Mouse (Mus musculus) forebrain, embryonic 13.5 days (tissue): Measurements from ENCODE around the gene Fam184b. TPM values are rescaled to one million over a fixed set of nuclear protein-coding genes. Genes with fewer than 3 reads are reported as not detected.

Experiments
- ATAC-seq: fragments of 200-750 bp; cut with Nextera tagmentation; 2 replicates; pipeline ENCODE4 v1.8.0; 2017
- H3K27ac ChIP-seq: fragments of 300-500 bp; sonication (generic); 2 replicates; pipeline ENCODE4 v1.5.1; 2015; ENCODE audit warnings: inconsistent platforms, mild to moderate bottlenecking, moderate library complexity
- H3K27me3 ChIP-seq: fragments of 300-500 bp; sonication (generic); 2 replicates; pipeline ENCODE4 v1.6.1; 2015; ENCODE audit warnings: mild to moderate bottlenecking, inconsistent platforms
- H3K36me3 ChIP-seq: fragments of 300-500 bp; sonication (generic); 2 replicates; pipeline ENCODE4 v1.6.1; 2015; ENCODE audit warnings: mild to moderate bottlenecking, inconsistent platforms; ENCODE audit not compliant: poor library complexity, severe bottlenecking
- H3K4me1 ChIP-seq: fragments of 300-500 bp; sonication (generic); 2 replicates; pipeline ENCODE4 v1.6.1; 2015; ENCODE audit warnings: inconsistent platforms
- H3K4me2 ChIP-seq: fragments of 300-500 bp; sonication (generic); 2 replicates; pipeline ENCODE4 v1.6.1; 2015; ENCODE audit warnings: inconsistent platforms, mild to moderate bottlenecking, moderate library complexity
- H3K4me3 ChIP-seq: fragments of 300-500 bp; sonication (generic); 2 replicates; pipeline ENCODE4 v1.5.1; 2015; ENCODE audit warnings: mild to moderate bottlenecking, inconsistent platforms
- H3K9ac ChIP-seq: fragments of 300-500 bp; sonication (generic); 2 replicates; pipeline ENCODE4 v1.6.1; 2015; ENCODE audit warnings: mild to moderate bottlenecking, inconsistent platforms
- H3K9me3 ChIP-seq: fragments of 300-500 bp; sonication (generic); replicated peaks from 2 replicates; pipeline ENCODE4 v1.6.1; 2016; ENCODE audit warnings: inconsistent platforms
- WGBS: fragments of 180-500 bp; shearing (Covaris S2); methylation state at CpG from one replicate; pipeline ENCODE4 v1.1.7; 2015; 5-methylcytosine and 5-hydroxymethylcytosine counted together
- polyA plus RNA-seq: library from polyadenylated mRNA; unstranded; fragments of >200 nt; fragmentation: Nextera tagmentation; extraction: Ambion mirVana; gene quantifications from 2 replicates; pipeline ENCODE4 v1.2.1, GENCODE M21; 2015

The Fam184b gene
- polyA plus RNA-seq, 1 experiment from 2014 or later, result 3.2 TPM

DNA sequence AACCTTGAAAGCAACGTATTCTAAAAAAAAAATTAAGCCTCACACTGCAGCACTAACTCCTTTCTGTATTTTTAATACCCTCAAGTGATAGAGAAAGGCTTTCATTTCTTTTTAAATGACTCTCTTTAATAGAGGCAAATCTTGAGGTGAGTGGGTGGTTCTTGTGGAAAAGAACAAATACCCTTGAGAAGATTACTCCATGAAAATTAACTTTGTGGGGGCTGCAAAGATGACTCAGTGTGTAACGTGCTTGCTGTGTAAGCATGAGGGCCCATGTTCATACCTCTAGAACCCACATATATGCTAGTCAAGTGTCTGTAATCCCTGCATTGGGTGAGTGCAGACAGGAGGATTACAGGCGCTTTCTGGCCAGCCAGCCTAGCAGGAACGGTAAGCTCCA lies 49.3 kb downstream of the Fam184b start:
- Histone ChIP-seq H3K36me3 (no peaks in the 10 kb centered on the region), H3K27me3 (no peaks in the 10 kb centered on the region), H3K27ac (no peak overlapping the region), H3K9ac (no peak overlapping the region), H3K9me3 (peaks cover 6% of the 10 kb centered on the region; the same call in 1 of the 2 replicates), H3K4me2 (no peak overlapping the region), H3K4me1 (peaks cover 14% of the 10 kb centered on the region; the same call in 1 of the 2 replicates), H3K4me3 (no peak overlapping the region)
- 85% methylated on average over 4 of the region's 4 CpGs for WGBS
- ATAC-seq, result no peak

DNA sequence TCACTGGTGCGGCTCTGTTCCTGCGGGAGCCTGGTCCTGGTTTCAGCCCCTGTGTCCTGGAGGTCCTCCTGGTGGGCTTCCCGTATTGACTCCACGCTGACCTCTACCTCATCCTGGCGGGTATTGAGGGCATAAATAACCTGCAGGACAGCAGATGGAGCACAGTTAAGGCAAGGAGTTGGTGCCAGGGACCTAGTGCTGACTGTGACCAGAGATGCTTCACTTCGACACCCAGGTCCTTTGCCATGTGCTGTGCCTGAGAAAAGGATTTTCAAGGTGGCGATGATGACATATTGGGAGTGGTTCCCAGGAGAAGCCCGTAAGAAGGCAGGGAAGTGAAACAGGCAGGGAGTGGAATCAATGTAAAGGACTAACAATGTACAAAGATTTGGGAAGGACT lies 54.8 kb downstream of the Fam184b start:
- WGBS, result 88% methylated on average over 8 of the region's 8 CpGs
- H3K36me3 ChIP-seq, result no peaks in the 10 kb centered on the region
- peaks cover 6% of the 10 kb centered on the region; the same call in 1 of the 2 replicates for H3K9me3 ChIP-seq
- H3K9ac ChIP-seq, result no peak overlapping the region
- no peaks in the 10 kb centered on the region for H3K27me3 ChIP-seq
- no peak overlapping the region for H3K27ac ChIP-seq
- no peak overlapping the region for H3K4me3 ChIP-seq
- H3K4me1 ChIP-seq, result no peaks in the 10 kb centered on the region
- ATAC-seq, result no peak
- H3K4me2 ChIP-seq, result no peak overlapping the region

DNA sequence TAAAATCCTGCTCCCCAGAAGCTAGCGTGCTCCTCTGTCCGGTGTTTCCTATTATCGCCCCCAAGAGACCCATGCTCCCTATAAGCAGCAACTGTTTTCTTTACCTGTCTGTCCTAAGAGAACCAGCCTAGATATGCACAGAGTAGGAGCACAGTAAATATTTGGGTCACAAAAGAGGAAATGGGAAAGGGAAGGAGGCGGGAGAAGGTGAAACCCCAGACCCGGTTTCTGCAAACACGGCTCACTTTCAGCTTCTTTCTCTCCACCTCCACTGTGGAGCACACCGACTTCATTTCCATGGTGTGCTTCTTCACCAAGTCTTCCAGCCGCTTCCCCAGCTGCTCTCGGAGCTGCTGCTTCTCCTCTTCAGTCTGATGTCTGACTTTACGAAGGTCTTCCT lies 59.1 kb downstream of the Fam184b start:
- H3K27me3 ChIP-seq, result no peaks in the 10 kb centered on the region
- H3K36me3 ChIP-seq, result no peaks in the 10 kb centered on the region

DNA sequence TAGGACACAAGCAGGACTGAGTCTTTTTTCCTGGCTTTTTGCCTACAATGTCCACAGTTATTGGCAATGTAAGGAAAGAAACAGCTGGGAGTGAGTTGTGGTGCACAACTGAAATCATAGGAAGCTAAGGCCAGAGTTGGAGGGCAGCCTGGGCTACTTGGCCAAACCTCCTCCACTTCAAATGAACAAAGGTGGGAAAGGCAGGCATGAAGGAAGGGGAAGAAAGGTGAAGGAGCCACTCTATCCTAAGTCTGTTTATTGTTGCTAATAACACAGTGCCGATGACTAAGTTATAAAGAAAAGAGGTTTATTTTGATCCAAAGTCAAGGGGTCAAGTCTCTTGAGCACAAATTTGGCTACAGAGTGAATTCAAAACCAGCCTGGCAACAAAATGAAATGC lies 62.0 kb downstream of the Fam184b start:
- Histone ChIP-seq H3K4me1 (no peaks in the 10 kb centered on the region), H3K27me3 (no peaks in the 10 kb centered on the region), H3K27ac (no peak overlapping the region), H3K4me2 (no peak overlapping the region), H3K9ac (no peak overlapping the region), H3K36me3 (no peaks in the 10 kb centered on the region), H3K9me3 (no peaks in the 10 kb centered on the region), H3K4me3 (no peak overlapping the region)
- WGBS, result 76% methylated on average over 1 of the region's 1 CpGs
- no peak for ATAC-seq

More for the DNA sequence above, 59.1 kb downstream of the Fam184b start:
- Histone ChIP-seq H3K4me1 (no peaks in the 10 kb centered on the region), H3K9ac (no peak overlapping the region), H3K27ac (no peak overlapping the region), H3K4me2 (no peak overlapping the region), H3K9me3 (no peaks in the 10 kb centered on the region), H3K4me3 (no peak overlapping the region)
- WGBS, result 92% methylated on average over 10 of the region's 10 CpGs
- no peak for ATAC-seq

DNA sequence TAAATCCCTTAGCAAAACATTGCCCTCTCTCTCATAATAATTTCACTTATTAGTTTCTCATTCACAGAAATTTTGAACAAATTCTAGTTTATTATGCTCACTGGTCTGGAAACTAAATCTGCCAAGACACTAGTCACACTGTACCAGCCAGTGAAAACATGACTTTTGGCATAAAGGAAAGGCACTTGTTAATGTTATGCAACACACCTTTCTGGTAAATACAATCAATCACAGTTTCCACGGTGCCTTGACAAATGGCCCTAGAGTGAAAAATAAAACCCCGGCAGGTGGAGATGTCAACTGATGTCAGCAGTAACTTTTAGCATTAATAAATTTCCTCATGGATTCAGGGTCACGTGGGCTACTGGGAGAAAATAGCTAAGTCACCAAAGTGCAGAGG lies 62.7 kb downstream of the Fam184b start:
- Histone ChIP-seq H3K9ac (no peak overlapping the region), H3K4me2 (no peak overlapping the region), H3K4me3 (no peak overlapping the region), H3K27ac (no peak overlapping the region), H3K9me3 (no peaks in the 10 kb centered on the region), H3K36me3 (no peaks in the 10 kb centered on the region), H3K4me1 (no peaks in the 10 kb centered on the region), H3K27me3 (no peaks in the 10 kb centered on the region)
- ATAC-seq, result no peak
- 86% methylated on average over 3 of the region's 3 CpGs for WGBS

DNA sequence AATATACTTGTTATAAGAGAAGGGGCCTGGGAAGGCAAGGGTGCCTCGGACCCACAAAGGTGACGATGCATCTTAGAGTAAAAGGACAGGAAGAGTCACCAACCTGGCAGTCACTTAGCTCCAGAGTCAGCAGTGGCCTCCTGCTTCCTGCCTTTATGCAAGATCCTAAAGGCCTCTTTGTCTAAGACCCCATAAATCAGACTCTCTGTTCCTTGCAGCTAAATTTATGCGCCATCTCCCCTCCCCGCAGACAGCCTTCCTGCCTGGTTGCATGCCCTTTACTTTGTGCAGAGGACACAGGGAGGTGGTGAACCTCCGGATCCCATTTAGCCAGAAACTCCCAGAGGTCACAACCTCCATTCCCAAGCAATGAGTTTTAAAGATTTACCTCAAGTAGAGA lies 66.6 kb downstream of the Fam184b start:
- no peak for ATAC-seq
- Histone ChIP-seq H3K4me3 (no peak overlapping the region), H3K9ac (no peak overlapping the region), H3K4me2 (no peak overlapping the region), H3K27me3 (no peaks in the 10 kb centered on the region), H3K9me3 (no peaks in the 10 kb centered on the region), H3K27ac (no peak overlapping the region), H3K36me3 (no peaks in the 10 kb centered on the region), H3K4me1 (no peaks in the 10 kb centered on the region)
- 64% methylated on average over 5 of the region's 5 CpGs for WGBS

DNA sequence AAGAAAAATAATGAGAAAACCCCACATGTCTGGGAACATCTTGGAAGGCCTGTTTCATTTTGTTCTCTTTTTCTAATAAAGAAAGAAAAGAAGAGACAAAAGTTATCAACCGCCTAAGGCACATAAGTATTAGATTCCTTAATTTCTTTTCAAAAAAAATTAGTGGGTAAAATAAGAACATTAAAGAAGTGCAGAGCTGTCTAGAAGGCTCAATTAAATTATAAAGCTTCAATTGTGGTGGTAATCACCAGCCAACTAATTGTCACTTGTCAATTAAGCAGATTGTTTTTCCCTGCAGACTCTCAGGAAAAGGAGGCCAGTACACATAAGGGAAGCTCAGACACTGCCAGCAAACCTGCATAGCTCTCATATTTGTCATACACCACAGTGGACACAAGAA lies 73.6 kb downstream of the Fam184b start:
- no peaks in the 10 kb centered on the region for H3K36me3 ChIP-seq
- no peak overlapping the region for H3K4me2 ChIP-seq
- H3K4me3 ChIP-seq, result no peak overlapping the region
- H3K27me3 ChIP-seq, result no peaks in the 10 kb centered on the region
- H3K9me3 ChIP-seq, result no peaks in the 10 kb centered on the region
- 68% methylated on average over 1 of the region's 1 CpGs for WGBS
- ATAC-seq, result no peak
- H3K9ac ChIP-seq, result no peak overlapping the region
- no peaks in the 10 kb centered on the region for H3K4me1 ChIP-seq
- no peak overlapping the region for H3K27ac ChIP-seq

DNA sequence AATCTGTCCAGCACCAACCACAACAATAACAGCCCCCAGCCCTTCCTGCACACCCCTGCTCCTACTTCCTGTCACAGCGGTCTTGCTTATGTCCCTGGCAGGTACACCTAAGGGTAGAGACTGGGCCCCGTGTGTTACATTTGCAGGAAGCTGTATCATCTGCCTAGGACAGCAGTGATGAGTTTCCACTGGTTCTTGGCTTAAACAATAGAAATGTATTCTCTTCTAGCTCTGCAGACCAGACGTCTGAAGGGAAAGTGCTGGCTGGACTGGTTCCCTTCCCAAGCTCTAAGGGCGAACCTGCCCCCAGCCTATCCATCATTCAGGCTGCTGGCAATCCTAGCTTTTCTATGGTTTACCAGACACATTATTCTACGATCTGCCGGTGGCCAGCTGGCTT lies 75.4 kb downstream of the Fam184b start:
- no peaks in the 10 kb centered on the region for H3K4me1 ChIP-seq
- ATAC-seq, result no peak
- H3K9ac ChIP-seq, result no peak overlapping the region
- H3K4me2 ChIP-seq, result no peak overlapping the region
- H3K4me3 ChIP-seq, result no peak overlapping the region
- no peaks in the 10 kb centered on the region for H3K9me3 ChIP-seq
- H3K36me3 ChIP-seq, result no peaks in the 10 kb centered on the region
- 72% methylated on average over 6 of the region's 6 CpGs for WGBS
- H3K27ac ChIP-seq, result no peak overlapping the region
- H3K27me3 ChIP-seq, result no peaks in the 10 kb centered on the region

DNA sequence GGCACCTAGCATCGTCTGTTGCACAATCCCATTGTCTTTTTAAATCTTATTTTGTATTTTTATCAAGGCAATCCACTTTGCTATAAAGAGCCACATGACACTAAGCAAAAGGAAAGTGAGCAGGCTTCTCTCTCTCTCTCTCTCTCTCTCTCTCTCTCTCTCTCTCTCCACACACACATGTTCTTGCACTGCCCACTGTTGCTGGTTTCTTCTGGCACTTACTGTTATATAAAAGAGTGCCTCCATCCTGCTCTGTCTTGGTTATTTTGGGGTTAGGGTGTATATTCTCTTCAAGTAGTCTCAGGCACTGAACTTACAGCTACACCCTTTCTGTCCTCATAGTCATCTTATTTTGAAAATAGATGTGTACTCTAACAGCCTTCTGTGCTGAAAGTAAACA lies 89.8 kb downstream of the Fam184b start:
- H3K9ac ChIP-seq, result no peak overlapping the region
- no peak overlapping the region for H3K27ac ChIP-seq
- H3K4me2 ChIP-seq, result no peak overlapping the region
- H3K27me3 ChIP-seq, result no peaks in the 10 kb centered on the region
- H3K36me3 ChIP-seq, result no peaks in the 10 kb centered on the region
- H3K4me3 ChIP-seq, result no peak overlapping the region
- ATAC-seq, result no peak
- H3K9me3 ChIP-seq, result no peaks in the 10 kb centered on the region
- no peaks in the 10 kb centered on the region for H3K4me1 ChIP-seq
- WGBS, result 95% methylated on average over 1 of the region's 1 CpGs

DNA sequence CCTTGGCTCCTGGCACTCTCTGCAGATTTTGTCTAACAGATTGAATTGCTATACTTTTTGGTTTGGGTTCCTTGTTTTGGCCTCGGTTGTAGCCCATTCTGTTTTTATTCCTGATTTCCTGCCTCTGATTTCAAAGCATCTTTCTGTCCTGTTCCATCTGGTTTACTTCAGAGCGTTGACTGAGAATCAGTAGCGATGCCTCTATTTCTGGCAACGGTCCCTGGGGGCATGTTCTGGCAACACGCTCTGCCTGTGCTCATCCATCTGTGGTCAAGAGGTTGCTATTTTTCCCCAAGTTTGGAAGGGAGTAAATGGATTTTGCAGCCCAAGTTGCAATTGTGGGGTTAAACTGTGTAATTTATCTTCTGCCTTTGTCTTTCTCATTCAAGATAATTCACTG lies 96.0 kb downstream of the Fam184b start:
- Histone ChIP-seq H3K4me3 (no peak overlapping the region), H3K4me1 (no peaks in the 10 kb centered on the region), H3K36me3 (no peaks in the 10 kb centered on the region), H3K9ac (no peak overlapping the region), H3K4me2 (no peak overlapping the region), H3K27me3 (no peaks in the 10 kb centered on the region), H3K27ac (no peak overlapping the region), H3K9me3 (no peaks in the 10 kb centered on the region)
- ATAC-seq, result no peak
- WGBS, result 76% methylated on average over 5 of the region's 5 CpGs

DNA sequence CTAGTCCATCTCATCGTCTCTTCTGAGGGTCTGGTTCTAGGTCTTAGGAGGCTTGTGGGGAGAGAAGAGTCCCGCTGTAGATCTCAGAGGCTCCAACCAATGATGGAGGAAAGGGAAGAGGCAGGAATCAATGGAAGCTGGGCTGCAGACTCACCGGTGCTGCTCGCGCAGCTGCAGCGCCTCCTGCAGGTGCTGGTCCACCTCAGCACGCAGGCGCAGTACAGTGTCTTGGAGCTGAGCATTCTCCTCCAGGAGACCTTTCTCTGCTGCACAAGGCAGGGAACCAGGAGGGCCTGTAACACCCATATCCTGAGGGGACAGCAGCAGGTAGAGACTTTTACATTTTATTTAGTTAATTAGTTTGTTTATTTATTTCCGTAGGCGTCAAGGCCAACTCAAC lies 99.9 kb downstream of the Fam184b start:
- Histone ChIP-seq H3K4me2 (no peak overlapping the region), H3K9me3 (no peaks in the 10 kb centered on the region), H3K4me3 (no peak overlapping the region), H3K27ac (no peak overlapping the region), H3K27me3 (no peaks in the 10 kb centered on the region), H3K9ac (no peak overlapping the region), H3K4me1 (no peaks in the 10 kb centered on the region), H3K36me3 (no peaks in the 10 kb centered on the region)
- no peak for ATAC-seq
- 58% methylated on average over 10 of the region's 10 CpGs for WGBS

DNA sequence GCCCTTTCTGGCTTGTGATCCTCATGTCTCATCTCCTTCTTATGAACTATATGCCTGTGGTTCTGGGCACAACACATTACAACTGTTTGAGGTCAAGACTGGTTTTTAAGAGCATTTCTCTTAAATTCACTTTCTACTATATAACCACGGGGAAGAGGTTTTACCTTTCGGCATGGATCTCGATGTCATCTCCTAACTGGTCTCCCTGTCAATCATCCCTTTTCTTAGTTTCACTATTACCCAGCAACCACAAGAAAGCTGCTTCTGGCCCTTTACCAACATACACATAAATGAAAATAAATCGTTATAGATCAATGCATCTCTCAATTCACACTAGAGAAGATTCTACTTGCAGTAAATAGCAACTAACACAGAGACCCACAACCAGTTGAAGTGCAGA lies 104.2 kb downstream of the Fam184b start:
- Histone ChIP-seq H3K36me3 (peaks cover 24% of the 10 kb centered on the region), H3K27ac (no peak overlapping the region), H3K27me3 (no peaks in the 10 kb centered on the region), H3K4me3 (no peak overlapping the region), H3K9me3 (no peaks in the 10 kb centered on the region), H3K9ac (no peak overlapping the region), H3K4me1 (peaks cover 4% of the 10 kb centered on the region; the same call in 1 of the 2 replicates), H3K4me2 (no peak overlapping the region)
- ATAC-seq, result no peak
- 70% methylated on average over 4 of the region's 4 CpGs for WGBS

DNA sequence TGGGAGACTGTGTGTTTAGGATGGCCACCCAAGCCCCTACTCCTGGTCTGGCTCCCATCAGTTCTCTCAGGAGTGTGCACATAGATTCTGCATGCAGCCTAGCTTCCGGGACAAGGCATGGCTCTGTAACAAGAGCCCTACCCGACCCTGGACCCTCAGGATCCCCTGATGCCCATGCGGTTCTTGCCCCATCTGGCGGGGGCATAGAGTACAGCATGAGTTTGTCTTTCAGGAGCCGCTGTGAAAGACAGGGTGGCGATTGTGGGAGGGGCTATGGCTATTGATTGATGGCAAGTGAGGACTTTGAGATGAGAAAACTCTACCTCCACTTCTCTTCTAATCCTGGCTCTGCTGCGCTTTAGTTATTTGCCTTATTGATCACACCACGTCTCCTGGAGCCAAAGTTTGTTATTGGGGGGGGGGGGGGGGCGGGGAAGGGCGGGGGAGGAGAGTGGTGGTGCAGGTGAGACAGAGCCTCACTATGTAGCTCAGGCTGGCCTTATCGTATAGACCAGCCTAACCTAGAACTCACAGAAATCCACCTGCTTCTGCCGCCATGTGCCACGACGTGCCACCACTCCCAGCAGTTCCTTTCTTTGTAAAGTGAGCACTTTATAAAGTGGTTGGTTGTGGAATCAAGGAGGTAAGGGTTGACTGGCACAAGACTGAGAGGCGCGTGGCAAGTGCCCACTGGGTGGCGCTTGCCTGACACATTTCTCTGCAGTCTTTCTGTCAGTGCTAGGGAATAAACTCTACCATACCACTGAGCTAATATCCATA lies 104.9 kb downstream of the Fam184b start:
- Histone ChIP-seq H3K27ac (no peak overlapping the region), H3K4me1 (peaks cover 4% of the 10 kb centered on the region; the same call in 1 of the 2 replicates), H3K27me3 (no peaks in the 10 kb centered on the region), H3K36me3 (peaks cover 30% of the 10 kb centered on the region), H3K9ac (0 out of 2 replicates have a peak overlapping the region, but pooled peaks have one; percentile 5), H3K4me3 (no peak overlapping the region), H3K4me2 (peak overlapping the region; percentile 37; the same call in 1 of the 2 replicates), H3K9me3 (no peaks in the 10 kb centered on the region)
- WGBS, result 6% methylated on average over 17 of the region's 17 CpGs
- ATAC-seq, result peak; percentile 86
